Mouse (Mus musculus): ENCODE results near the gene 1700034J05Rik. TPM values are rescaled to one million over a fixed set of nuclear protein-coding genes. Genes with fewer than 3 reads are reported as not detected.
A peak's percentile ranks its signal among the peaks of the same experiment; 100 is the strongest.

Gene 1700034J05Rik
- polyA plus RNA-seq, 1 experiment from 2014 or later = not detected

DNA sequence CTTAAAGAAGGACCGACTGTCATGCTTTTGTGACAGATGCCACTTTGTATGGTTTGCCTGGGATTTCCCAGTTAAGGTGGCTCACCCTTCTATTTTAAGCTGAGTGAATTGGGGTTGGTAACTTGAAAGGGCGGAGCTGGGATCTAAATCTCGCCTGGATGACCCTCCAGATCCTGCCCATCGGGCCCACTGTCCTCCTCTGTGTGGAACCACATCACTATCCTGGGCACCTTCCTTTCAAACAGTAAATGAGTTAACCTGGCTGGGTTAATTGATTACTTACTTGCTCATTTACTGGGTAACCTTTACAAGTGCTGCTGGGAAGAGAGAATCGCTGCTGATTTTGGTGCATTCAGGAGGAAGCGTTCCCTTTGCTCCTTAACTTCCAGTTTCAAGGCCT, 35.9 kb downstream of the 1700034J05Rik start:
- Histone ChIP-seq H3K9me3 (ENCODE audit: control insufficient read depth) (no peaks in the 10 kb centered on the region), H3K4me2 (replicated peaks; ENCODE audit: low read depth) (no peak overlapping the region), H3K27me3 (replicated peaks; ENCODE audit: control insufficient read depth, insufficient read depth, low read length) (no peaks in the 10 kb centered on the region), H3K27ac (ENCODE audit: low read depth, low read length) (no peak overlapping the region), H3K9ac (ENCODE audit: low read depth, low read length) (no peak overlapping the region), H3K4me3 (ENCODE audit: low read depth, low read length) (no peak overlapping the region), H3K36me3 (ENCODE audit: control insufficient read depth, insufficient read depth) (no peaks in the 10 kb centered on the region), H3K4me1 (replicated peaks; ENCODE audit: control insufficient read depth, insufficient read depth, low read length) (no peaks in the 10 kb centered on the region)
- 93% methylated on average over 6 of the region's 6 CpGs for WGBS
- TF ChIP-seq CTCF (IDR thresholded peaks at IDR 0.05; ENCODE audit: low read depth) = no peak
- no peak for ATAC-seq

DNA sequence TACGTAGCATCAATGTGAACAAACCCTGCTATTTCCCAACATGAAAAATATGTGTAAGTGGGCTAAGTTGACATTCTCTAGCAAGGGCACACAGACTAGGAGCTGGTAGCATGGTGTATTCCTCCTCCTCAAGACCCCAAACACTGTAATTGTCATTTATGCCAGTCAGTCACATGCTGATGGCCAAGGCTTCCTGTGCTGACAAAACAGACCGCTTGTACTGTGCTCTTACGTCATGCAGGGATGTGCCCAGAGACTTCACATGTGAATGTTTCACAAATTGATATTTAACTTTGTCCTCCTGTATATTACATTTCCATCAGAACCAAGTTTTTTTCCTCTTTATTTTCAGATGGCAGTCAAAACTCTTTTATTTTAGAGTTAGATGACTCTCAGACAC, 36.8 kb downstream of the 1700034J05Rik start:
- no peaks in the 10 kb centered on the region for H3K36me3 ChIP-seq (ENCODE audit: control insufficient read depth, insufficient read depth)
- no peak overlapping the region for H3K4me2 ChIP-seq (replicated peaks; ENCODE audit: low read depth)
- no peak overlapping the region for H3K27ac ChIP-seq (ENCODE audit: low read depth, low read length)
- ATAC-seq = no peak
- H3K4me3 ChIP-seq (ENCODE audit: low read depth, low read length) = no peak overlapping the region
- H3K9me3 ChIP-seq (ENCODE audit: control insufficient read depth) = no peaks in the 10 kb centered on the region
- 68% methylated on average over 3 of the region's 3 CpGs for WGBS
- TF ChIP-seq CTCF (IDR thresholded peaks at IDR 0.05; ENCODE audit: low read depth) = no peak
- H3K4me1 ChIP-seq (replicated peaks; ENCODE audit: control insufficient read depth, insufficient read depth, low read length) = no peaks in the 10 kb centered on the region; the same call in none of the 2 replicates
- no peaks in the 10 kb centered on the region for H3K27me3 ChIP-seq (replicated peaks; ENCODE audit: control insufficient read depth, insufficient read depth, low read length)
- H3K9ac ChIP-seq (ENCODE audit: low read depth, low read length) = no peak overlapping the region

DNA sequence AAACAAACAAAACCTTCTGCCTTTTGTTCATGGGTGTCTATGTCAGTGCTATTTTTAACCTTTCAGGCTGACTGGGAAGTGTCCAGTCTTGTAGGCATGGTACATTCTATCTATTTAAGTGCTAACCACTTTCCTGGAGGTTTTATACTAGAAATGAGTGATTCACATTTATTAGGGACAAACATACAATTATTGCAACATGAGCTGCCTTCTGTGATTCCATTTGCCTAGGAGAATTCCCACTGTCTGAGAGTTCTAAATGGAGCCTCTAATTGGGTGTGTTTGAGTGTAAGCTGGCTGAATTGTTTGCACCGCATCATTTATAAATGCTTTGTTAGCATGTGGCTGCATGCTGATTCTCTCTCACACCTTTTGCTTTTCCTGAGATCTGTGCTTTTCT, 38.4 kb downstream of the 1700034J05Rik start:
- TF ChIP-seq CTCF (IDR thresholded peaks at IDR 0.05; ENCODE audit: low read depth) = no peak
- H3K36me3 ChIP-seq (ENCODE audit: control insufficient read depth, insufficient read depth) = no peaks in the 10 kb centered on the region
- H3K9ac ChIP-seq (ENCODE audit: low read depth, low read length) = no peak overlapping the region
- no peak for ATAC-seq
- 85% methylated on average over 1 of the region's 1 CpGs for WGBS
- H3K4me3 ChIP-seq (ENCODE audit: low read depth, low read length) = no peak overlapping the region
- no peak overlapping the region for H3K27ac ChIP-seq (ENCODE audit: low read depth, low read length)
- H3K4me2 ChIP-seq (replicated peaks; ENCODE audit: low read depth) = no peak overlapping the region
- no peaks in the 10 kb centered on the region for H3K9me3 ChIP-seq (ENCODE audit: control insufficient read depth)
- no peaks in the 10 kb centered on the region for H3K27me3 ChIP-seq (replicated peaks; ENCODE audit: control insufficient read depth, insufficient read depth, low read length)
- no peaks in the 10 kb centered on the region; the same call in none of the 2 replicates for H3K4me1 ChIP-seq (replicated peaks; ENCODE audit: control insufficient read depth, insufficient read depth, low read length)

- Histone ChIP-seq H3K27ac (ENCODE audit: low read depth, low read length) (0 out of 2 replicates have a peak overlapping the region, but pooled peaks have one; percentile 5), H3K4me3 (ENCODE audit: low read depth, low read length) (no peak overlapping the region), H3K9me3 (ENCODE audit: control insufficient read depth) (no peaks in the 10 kb centered on the region), H3K27me3 (replicated peaks; ENCODE audit: control insufficient read depth, insufficient read depth, low read length) (no peaks in the 10 kb centered on the region), H3K36me3 (ENCODE audit: control insufficient read depth, insufficient read depth) (no peaks in the 10 kb centered on the region), H3K4me2 (replicated peaks; ENCODE audit: low read depth) (no peak overlapping the region), H3K4me1 (replicated peaks; ENCODE audit: control insufficient read depth, insufficient read depth, low read length) (no peaks in the 10 kb centered on the region; the same call in none of the 2 replicates), H3K9ac (ENCODE audit: low read depth, low read length) (no peak overlapping the region)
- 30% methylated on average over 4 of the region's 4 CpGs for WGBS
- ATAC-seq = peak; percentile 18; the same call in 1 of the 2 replicates
- no peak for TF ChIP-seq CTCF (IDR thresholded peaks at IDR 0.05; ENCODE audit: low read depth)
Observed at GRCm38 (mm10) chr6:146913489-146914198, 40.6 kb downstream of the 1700034J05Rik start.

- H3K27ac ChIP-seq (ENCODE audit: low read depth, low read length) = peak overlapping the region; percentile 5; the same call in 1 of the 2 replicates
- no peak overlapping the region for H3K9ac ChIP-seq (ENCODE audit: low read depth, low read length)
- H3K4me2 ChIP-seq (replicated peaks; ENCODE audit: low read depth) = no peak overlapping the region
- TF ChIP-seq CTCF (IDR thresholded peaks at IDR 0.05; ENCODE audit: low read depth) = no peak
- H3K27me3 ChIP-seq (replicated peaks; ENCODE audit: control insufficient read depth, insufficient read depth, low read length) = no peaks in the 10 kb centered on the region
- no peaks in the 10 kb centered on the region; the same call in none of the 2 replicates for H3K4me1 ChIP-seq (replicated peaks; ENCODE audit: control insufficient read depth, insufficient read depth, low read length)
- no peaks in the 10 kb centered on the region for H3K9me3 ChIP-seq (ENCODE audit: control insufficient read depth)
- H3K36me3 ChIP-seq (ENCODE audit: control insufficient read depth, insufficient read depth) = no peaks in the 10 kb centered on the region
- no peak overlapping the region for H3K4me3 ChIP-seq (ENCODE audit: low read depth, low read length)
- WGBS = 23% methylated on average over 3 of the region's 3 CpGs
- peak; percentile 80 for ATAC-seq
Observed at GRCm38 (mm10) chr6:146912835-146913488, 41.3 kb downstream of the 1700034J05Rik start.

DNA sequence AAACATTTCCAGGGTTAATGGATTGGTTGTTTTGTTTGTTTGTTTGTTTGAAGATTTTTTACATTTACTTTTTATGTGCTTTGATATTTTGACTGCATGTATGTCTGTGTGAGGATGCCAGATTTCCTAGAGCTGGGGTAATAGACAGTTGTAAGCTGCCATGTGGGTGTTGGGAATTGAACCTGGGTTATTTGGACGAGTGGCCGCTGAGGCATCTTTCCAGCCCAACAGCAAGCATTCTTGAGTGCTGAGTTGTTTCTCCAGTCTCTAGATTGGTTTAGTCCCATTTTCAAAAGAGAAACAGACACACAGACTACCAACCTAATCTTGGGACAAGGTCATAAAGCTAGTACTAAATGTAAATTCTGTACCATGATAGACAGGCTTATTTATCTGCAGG, 43.4 kb downstream of the 1700034J05Rik start:
- Histone ChIP-seq H3K27me3 (replicated peaks; ENCODE audit: control insufficient read depth, insufficient read depth, low read length) (no peaks in the 10 kb centered on the region), H3K36me3 (ENCODE audit: control insufficient read depth, insufficient read depth) (no peaks in the 10 kb centered on the region), H3K4me3 (ENCODE audit: low read depth, low read length) (no peak overlapping the region), H3K9ac (ENCODE audit: low read depth, low read length) (no peak overlapping the region), H3K9me3 (ENCODE audit: control insufficient read depth) (no peaks in the 10 kb centered on the region), H3K27ac (ENCODE audit: low read depth, low read length) (no peak overlapping the region), H3K4me2 (replicated peaks; ENCODE audit: low read depth) (no peak overlapping the region), H3K4me1 (replicated peaks; ENCODE audit: control insufficient read depth, insufficient read depth, low read length) (peaks cover 3% of the 10 kb centered on the region)
- no peak for TF ChIP-seq CTCF (IDR thresholded peaks at IDR 0.05; ENCODE audit: low read depth)
- 86% methylated on average over 2 of the region's 2 CpGs for WGBS
- ATAC-seq = no peak
